28 mouse cellular contexts compared by ENCODE assay signal in genomic region chr12:40082048-40082447, GRCm38 (mm10). TPM values are rescaled to one million over a fixed set of nuclear protein-coding genes. Genes with fewer than 3 reads are reported as not detected.
"Had no signal": no experiment of that assay in that cellular context is flagged by ENCODE, and none has a peak within 500 bp of the region (broad histone marks: within the 10 kb centered on the region; RNA-seq: fewer than 3 reads in every experiment).

No protein-coding gene starts in this region.

- H3K4me1 ChIP-seq: limb, embryonic 10.5 days; limb, embryonic 12.5 days; limb, embryonic 13.5 days; limb, embryonic 15.5 days; liver, embryonic 12.5 days; liver, embryonic 13.5 days; liver, embryonic 15.5 days; lung, embryonic 15.5 days; midbrain, embryonic 10.5 days; midbrain, embryonic 12.5 days; midbrain, embryonic 15.5 days had no signal

- H3K9ac ChIP-seq: limb, embryonic 12.5 days; limb, embryonic 13.5 days; limb, embryonic 15.5 days; liver, embryonic 12.5 days; liver, embryonic 13.5 days; liver, embryonic 14.5 days; liver, embryonic 15.5 days; liver, postnatal 0 days; lung, embryonic 14.5 days; lung, embryonic 15.5 days; midbrain, embryonic 12.5 days; midbrain, embryonic 13.5 days; midbrain, embryonic 15.5 days had no signal

- H3K36me3 ChIP-seq: limb, embryonic 10.5 days; limb, embryonic 12.5 days; limb, embryonic 13.5 days; limb, embryonic 15.5 days; liver, embryonic 12.5 days; liver, embryonic 13.5 days; liver, embryonic 15.5 days; lung, embryonic 15.5 days; midbrain, embryonic 10.5 days; midbrain, embryonic 12.5 days; midbrain, embryonic 13.5 days; midbrain, embryonic 15.5 days had no signal

- H3K9me3 ChIP-seq: limb, embryonic 10.5 days; limb, embryonic 12.5 days; limb, embryonic 13.5 days; limb, embryonic 15.5 days; liver, embryonic 12.5 days; liver, embryonic 13.5 days; liver, embryonic 15.5 days; lung, embryonic 15.5 days; megakaryocyte, embryonic 14.5 days; midbrain, embryonic 10.5 days; midbrain, embryonic 12.5 days; midbrain, embryonic 13.5 days; midbrain, embryonic 15.5 days had no signal

- H3K4me3 ChIP-seq: left cerebral cortex, adult 2 months; limb, embryonic 10.5 days; limb, embryonic 12.5 days; limb, embryonic 13.5 days; limb, embryonic 15.5 days; liver, embryonic 12.5 days; liver, embryonic 13.5 days; liver, embryonic 15.5 days; lung, embryonic 15.5 days; megakaryocyte, embryonic 14.5 days; midbrain, embryonic 10.5 days; midbrain, embryonic 12.5 days; midbrain, embryonic 13.5 days; midbrain, embryonic 15.5 days; myocyte had no signal

- ATAC-seq: liver, embryonic 12.5 days; liver, postnatal 0 days; lung, postnatal 0 days; midbrain, embryonic 13.5 days; midbrain, embryonic 15.5 days; midbrain, embryonic 16.5 days had no signal

- H3K27ac ChIP-seq: left cerebral cortex, adult 2 months; limb, embryonic 10.5 days; limb, embryonic 12.5 days; limb, embryonic 13.5 days; limb, embryonic 15.5 days; liver, embryonic 12.5 days; liver, embryonic 13.5 days; liver, embryonic 14.5 days; liver, embryonic 15.5 days; lung, embryonic 15.5 days; macrophage; midbrain, embryonic 10.5 days; midbrain, embryonic 12.5 days; midbrain, embryonic 13.5 days; midbrain, embryonic 15.5 days had no signal

- DNase-seq: left cerebral cortex, postnatal 4 days; liver; liver, embryonic 13.5 days; liver, postnatal 0 days; lung, adult 18-20 months; lung, adult 2 months; lung, postnatal 4 days had no signal

- H3K27me3 ChIP-seq: limb, embryonic 12.5 days; limb, embryonic 13.5 days; limb, embryonic 15.5 days; liver, embryonic 12.5 days; liver, embryonic 13.5 days; liver, embryonic 15.5 days; lung, embryonic 15.5 days; midbrain, embryonic 12.5 days; midbrain, embryonic 13.5 days; midbrain, embryonic 15.5 days had no signal

- H3K4me2 ChIP-seq: limb, embryonic 12.5 days; limb, embryonic 13.5 days; limb, embryonic 15.5 days; liver, embryonic 11.5 days; liver, embryonic 12.5 days; liver, embryonic 13.5 days; liver, embryonic 15.5 days; lung, embryonic 14.5 days; lung, embryonic 15.5 days; midbrain, embryonic 11.5 days; midbrain, embryonic 12.5 days; midbrain, embryonic 13.5 days; midbrain, embryonic 15.5 days had no signal

RNA-seq across cellular contexts. Expression of gene Scin, which starts 52.0 kb away (rescaled TPM):
- polyA plus RNA-seq: midbrain, embryonic 10.5 days; midbrain, embryonic 13.5 days; midbrain, embryonic 16.5 days had no signal
